Mouse (Mus musculus) kidney, embryonic 16.5 days (tissue): ENCODE results near the gene Anks1b. TPM values are rescaled to one million over a fixed set of nuclear protein-coding genes. Genes with fewer than 3 reads are reported as not detected.

Experiments used
- ATAC-seq: fragments of 200-750 bp; cut with Nextera tagmentation; 2 replicates; pipeline ENCODE4 v1.8.0; 2017; ENCODE audit warnings: moderate TSS enrichment; ENCODE audit not compliant: low FRiP score, low TSS enrichment
- H3K27ac ChIP-seq: fragments of 300-500 bp; sonication (generic); 2 replicates; pipeline ENCODE4 v1.5.1; 2014; ENCODE audit warnings: low read length
- H3K27me3 ChIP-seq: fragments of 300-500 bp; sonication (generic); 2 replicates; pipeline ENCODE4 v1.6.1; 2014; ENCODE audit warnings: low read length, control low read depth, mixed read lengths; ENCODE audit not compliant: insufficient read depth
- H3K36me3 ChIP-seq: fragments of 300-500 bp; sonication (generic); 2 replicates; pipeline ENCODE4 v1.6.1; 2014; ENCODE audit warnings: low read length, control low read depth, mixed read lengths; ENCODE audit not compliant: insufficient read depth
- H3K4me1 ChIP-seq: fragments of 300-500 bp; sonication (generic); 2 replicates; pipeline ENCODE4 v1.6.1; 2014; ENCODE audit warnings: low read length, control low read depth, mixed read lengths; ENCODE audit not compliant: insufficient read depth
- H3K4me2 ChIP-seq: fragments of 300-500 bp; sonication (generic); replicated peaks from 2 replicates; pipeline ENCODE4 v1.6.1; 2014; ENCODE audit warnings: low read depth, low read length
- H3K4me3 ChIP-seq: fragments of 300-500 bp; sonication (generic); 2 replicates; pipeline ENCODE4 v1.5.1; 2014; ENCODE audit warnings: mild to moderate bottlenecking, low read length
- H3K9ac ChIP-seq: fragments of 300-500 bp; sonication (generic); replicated peaks from 2 replicates; pipeline ENCODE4 v1.6.1; 2014; ENCODE audit warnings: low read length
- H3K9me3 ChIP-seq: fragments of 300-500 bp; sonication (generic); 2 replicates; pipeline ENCODE4 v1.6.1; 2016; ENCODE audit warnings: low read length, control low read depth
- WGBS: fragments of 180-500 bp; shearing (Covaris S2); extraction: QIAGEN DNeasy Blood & Tissue Kit; methylation state at CpG from one replicate; pipeline ENCODE4 v1.1.7; 2014; 5-methylcytosine and 5-hydroxymethylcytosine counted together
- polyA plus RNA-seq: library from polyadenylated mRNA; unstranded; fragments of >200 nt; fragmentation: Nextera tagmentation; extraction: Ambion mirVana; gene quantifications from 2 replicates; pipeline ENCODE4 v1.2.1, GENCODE M21; 2015

Gene Anks1b
- polyA plus RNA-seq, 1 experiment from 2014 or later: 2.2 TPM

- no peak overlapping the region for H3K9ac ChIP-seq
- H3K27ac ChIP-seq: no peak overlapping the region
- no peak for ATAC-seq
- no peaks in the 10 kb centered on the region for H3K27me3 ChIP-seq
- WGBS: 42% methylated on average over 5 of the region's 5 CpGs
- H3K4me1 ChIP-seq: no peaks in the 10 kb centered on the region
- H3K4me3 ChIP-seq: no peak overlapping the region
- no peak overlapping the region for H3K4me2 ChIP-seq
- no peaks in the 10 kb centered on the region for H3K9me3 ChIP-seq
- no peaks in the 10 kb centered on the region for H3K36me3 ChIP-seq
These were observed 1059.8 kb downstream of the Anks1b start for GRCm38 (mm10) chr10:90933088-90933487.

- Histone ChIP-seq H3K36me3 (no peaks in the 10 kb centered on the region), H3K9ac (no peak overlapping the region), H3K27ac (no peak overlapping the region), H3K4me2 (no peak overlapping the region), H3K9me3 (no peaks in the 10 kb centered on the region), H3K4me1 (no peaks in the 10 kb centered on the region), H3K27me3 (no peaks in the 10 kb centered on the region), H3K4me3 (no peak overlapping the region)
- 68% methylated on average over 13 of the region's 13 CpGs for WGBS
- no peak for ATAC-seq
These were observed 1061.4 kb downstream of the Anks1b start for GRCm38 (mm10) chr10:90934678-90935077.

- no peaks in the 10 kb centered on the region; the same call in 1 of the 2 replicates for H3K9me3 ChIP-seq
- H3K9ac ChIP-seq: no peak overlapping the region
- no peak overlapping the region for H3K4me3 ChIP-seq
- no peak overlapping the region for H3K27ac ChIP-seq
- no peaks in the 10 kb centered on the region for H3K36me3 ChIP-seq
- no peaks in the 10 kb centered on the region for H3K27me3 ChIP-seq
- no peaks in the 10 kb centered on the region for H3K4me1 ChIP-seq
- WGBS: 87% methylated on average over 5 of the region's 5 CpGs
- no peak overlapping the region for H3K4me2 ChIP-seq
- no peak for ATAC-seq
These were observed 1064.6 kb downstream of the Anks1b start for GRCm38 (mm10) chr10:90937721-90938460.

- H3K27ac ChIP-seq: no peak overlapping the region
- no peak overlapping the region for H3K4me3 ChIP-seq
- H3K9me3 ChIP-seq: no peaks in the 10 kb centered on the region; the same call in 1 of the 2 replicates
- WGBS: 61% methylated on average over 15 of the region's 15 CpGs
- no peaks in the 10 kb centered on the region for H3K36me3 ChIP-seq
- H3K27me3 ChIP-seq: no peaks in the 10 kb centered on the region
- no peaks in the 10 kb centered on the region for H3K4me1 ChIP-seq
- H3K4me2 ChIP-seq: no peak overlapping the region
- ATAC-seq: no peak
- H3K9ac ChIP-seq: no peak overlapping the region
These were observed 1067.5 kb downstream of the Anks1b start for GRCm38 (mm10) chr10:90940521-90941520.

- no peak overlapping the region for H3K27ac ChIP-seq
- no peaks in the 10 kb centered on the region; the same call in 1 of the 2 replicates for H3K9me3 ChIP-seq
- no peak overlapping the region for H3K4me2 ChIP-seq
- no peaks in the 10 kb centered on the region for H3K27me3 ChIP-seq
- H3K9ac ChIP-seq: no peak overlapping the region
- H3K4me3 ChIP-seq: no peak overlapping the region
- ATAC-seq: no peak
- H3K36me3 ChIP-seq: no peaks in the 10 kb centered on the region
- 82% methylated on average over 14 of the region's 14 CpGs for WGBS
- H3K4me1 ChIP-seq: no peaks in the 10 kb centered on the region
These were observed 1068.8 kb downstream of the Anks1b start for GRCm38 (mm10) chr10:90942001-90942700.

- 87% methylated on average over 6 of the region's 6 CpGs for WGBS
- Histone ChIP-seq H3K27me3 (no peaks in the 10 kb centered on the region), H3K4me1 (no peaks in the 10 kb centered on the region), H3K4me3 (no peak overlapping the region), H3K9ac (no peak overlapping the region), H3K4me2 (no peak overlapping the region), H3K27ac (no peak overlapping the region), H3K9me3 (no peaks in the 10 kb centered on the region; the same call in 1 of the 2 replicates), H3K36me3 (no peaks in the 10 kb centered on the region)
- no peak for ATAC-seq
These were observed 1073.7 kb downstream of the Anks1b start for GRCm38 (mm10) chr10:90947043-90947442.

GRCm38 (mm10) chr10:90947608-90948373 is 1074.5 kb downstream of the Anks1b start:
- Histone ChIP-seq H3K27me3 (no peaks in the 10 kb centered on the region), H3K4me2 (no peak overlapping the region), H3K4me1 (no peaks in the 10 kb centered on the region), H3K4me3 (no peak overlapping the region), H3K9me3 (no peaks in the 10 kb centered on the region), H3K36me3 (no peaks in the 10 kb centered on the region), H3K27ac (no peak overlapping the region), H3K9ac (no peak overlapping the region)
- ATAC-seq: no peak
- WGBS: 91% methylated on average over 18 of the region's 18 CpGs

- no peak for ATAC-seq
- Histone ChIP-seq H3K4me2 (no peak overlapping the region), H3K36me3 (no peaks in the 10 kb centered on the region), H3K9ac (no peak overlapping the region), H3K9me3 (no peaks in the 10 kb centered on the region), H3K4me1 (no peaks in the 10 kb centered on the region), H3K27ac (no peak overlapping the region), H3K4me3 (no peak overlapping the region), H3K27me3 (no peaks in the 10 kb centered on the region)
- 90% methylated on average over 15 of the region's 15 CpGs for WGBS
These were observed 1079.9 kb downstream of the Anks1b start for GRCm38 (mm10) chr10:90953103-90953709.

- Histone ChIP-seq H3K9ac (no peak overlapping the region), H3K27me3 (no peaks in the 10 kb centered on the region), H3K9me3 (no peaks in the 10 kb centered on the region), H3K36me3 (no peaks in the 10 kb centered on the region), H3K4me3 (no peak overlapping the region), H3K4me2 (no peak overlapping the region), H3K27ac (no peak overlapping the region), H3K4me1 (no peaks in the 10 kb centered on the region)
- WGBS: 66% methylated on average over 6 of the region's 6 CpGs
- no peak for ATAC-seq
These were observed 1080.5 kb downstream of the Anks1b start for GRCm38 (mm10) chr10:90953821-90954220.
